Mouse (Mus musculus) liver, postnatal 0 days (tissue): ENCODE data around the gene Fat4. TPM values are rescaled to one million over a fixed set of nuclear protein-coding genes. Genes with fewer than 3 reads are reported as not detected.
A peak's percentile ranks its signal among the peaks of the same experiment; 100 is the strongest.

Experiments used
- ATAC-seq: fragments of 200-750 bp; cut with Nextera tagmentation; 2 replicates; pipeline ENCODE4 v1.8.0; 2017; ENCODE audit warnings: mild to moderate bottlenecking, moderate library complexity
- DNase-seq: peaks from one replicate; pipeline ENCODE4 v3.0.0-alpha.2; 2016
- H3K27ac ChIP-seq: fragments of 300-500 bp; sonication (generic); 2 replicates; pipeline ENCODE4 v1.5.1; 2014; ENCODE audit warnings: antibody characterized with exemption, moderate library complexity, mild to moderate bottlenecking, low read depth
- H3K27me3 ChIP-seq: fragments of 300-500 bp; sonication (generic); 2 replicates; pipeline ENCODE4 v1.6.1; 2014; ENCODE audit warnings: low read length, control low read depth, mixed read lengths; ENCODE audit not compliant: insufficient read depth
- H3K36me3 ChIP-seq: fragments of 300-500 bp; sonication (generic); replicated peaks from 2 replicates; pipeline ENCODE4 v1.6.1; 2014; ENCODE audit warnings: mild to moderate bottlenecking, control low read depth, low read length, moderate library complexity, mixed read lengths; ENCODE audit not compliant: insufficient read depth
- H3K4me1 ChIP-seq: fragments of 300-500 bp; sonication (generic); 2 replicates; pipeline ENCODE4 v1.6.1; 2014; ENCODE audit warnings: antibody characterized with exemption, mild to moderate bottlenecking, control low read depth; ENCODE audit not compliant: insufficient read depth
- H3K4me2 ChIP-seq: fragments of 300-500 bp; sonication (generic); 2 replicates; pipeline ENCODE4 v1.6.1; 2014; ENCODE audit warnings: low read depth, mild to moderate bottlenecking, low read length, moderate library complexity, mixed read lengths
- H3K4me3 ChIP-seq: fragments of 300-500 bp; sonication (generic); 2 replicates; pipeline ENCODE4 v1.5.1; 2014; ENCODE audit warnings: low read depth, low read length
- H3K9ac ChIP-seq: fragments of 300-500 bp; sonication (generic); replicated peaks from 2 replicates; pipeline ENCODE4 v1.6.1; 2014; ENCODE audit warnings: mild to moderate bottlenecking, moderate library complexity
- H3K9me3 ChIP-seq: fragments of 300-500 bp; sonication (generic); 2 replicates; pipeline ENCODE4 v1.6.1; 2016; ENCODE audit warnings: mild to moderate bottlenecking, control low read depth, low read length, mixed read lengths
- CTCF ChIP-seq: sonication (generic); IDR thresholded peaks from 2 replicates; pipeline ENCODE4 v1.5.1; 2016; ENCODE audit warnings: antibody characterized with exemption, low read depth
- EP300 ChIP-seq: IDR thresholded peaks from 2 replicates; pipeline ENCODE4 v1.6.1; 2016; ENCODE audit warnings: antibody characterized with exemption, low read depth, mild to moderate bottlenecking
- whole genome bisulfite sequencing: fragments of 180-500 bp; shearing (Covaris S2); extraction: QIAGEN DNeasy Blood & Tissue Kit; methylation state at CpG from one replicate; pipeline ENCODE4 v1.1.7; 2014; ENCODE audit not compliant: insufficient replicate concordance; 5-methylcytosine and 5-hydroxymethylcytosine counted together
- polyA plus RNA-seq: library from polyadenylated mRNA; unstranded; fragments of >200 nt; fragmentation: Nextera tagmentation; extraction: Ambion mirVana; gene quantifications from 2 replicates; pipeline ENCODE4 v1.2.1, GENCODE M21; 2015

Gene Fat4
- 0.22 and 0.26 TPM in 2 replicates for polyA plus RNA-seq

- TF ChIP-seq EP300 (no peak), CTCF (no peak)
- no peak for DNase-seq
- Histone ChIP-seq H3K27me3 (peaks cover 50% of the 10 kb centered on the region), H3K9me3 (no peaks in the 10 kb centered on the region), H3K36me3 (no peaks in the 10 kb centered on the region), H3K4me1 (peaks cover 15% of the 10 kb centered on the region), H3K9ac (peak within 1 kb of the TSS; percentile 61), H3K27ac (peak within 1 kb of the TSS; percentile 3; the same call in 1 of the 2 replicates), H3K4me2 (peak within 1 kb of the TSS; percentile 93), H3K4me3 (peak within 1 kb of the TSS; percentile 54)
- no peak for ATAC-seq
- 1% methylated on average over 29 of the region's 29 CpGs for WGBS
These were observed at the start of gene Fat4 for GRCm38 (mm10) chr3:38886890-38887355. Gene Fat4 (plus strand): TSS chr3:38886940.

- ATAC-seq (no peak), DNase-seq (no peak)
- 70% methylated on average over 2 of the region's 2 CpGs for WGBS
- H3K4me2 ChIP-seq: no peak overlapping the region
- TF ChIP-seq CTCF: no peak
- H3K9me3 ChIP-seq: no peaks in the 10 kb centered on the region
- no peak overlapping the region for H3K4me3 ChIP-seq
- no peaks in the 10 kb centered on the region for H3K27me3 ChIP-seq
- no peak overlapping the region for H3K9ac ChIP-seq
- no peaks in the 10 kb centered on the region for H3K36me3 ChIP-seq
- no peaks in the 10 kb centered on the region for H3K4me1 ChIP-seq
- no peak overlapping the region for H3K27ac ChIP-seq
These were observed 47.3 kb upstream of the Fat4 start for GRCm38 (mm10) chr3:38839438-38839837.

- H3K27ac ChIP-seq: no peak overlapping the region
- 80% methylated on average over 7 of the region's 7 CpGs for WGBS
- no peak overlapping the region for H3K4me2 ChIP-seq
- no peaks in the 10 kb centered on the region for H3K4me1 ChIP-seq
- ATAC-seq (no peak), DNase-seq (no peak)
- H3K36me3 ChIP-seq: no peaks in the 10 kb centered on the region
- H3K4me3 ChIP-seq: no peak overlapping the region
- H3K27me3 ChIP-seq: no peaks in the 10 kb centered on the region
- no peak for TF ChIP-seq EP300
- TF ChIP-seq CTCF: no peak
- H3K9me3 ChIP-seq: no peaks in the 10 kb centered on the region
- H3K9ac ChIP-seq: no peak overlapping the region
These were observed 43.7 kb upstream of the Fat4 start for GRCm38 (mm10) chr3:38843000-38843538.

GRCm38 (mm10) chr3:38846602-38847382 is 39.9 kb upstream of the Fat4 start:
- Histone ChIP-seq H3K36me3 (no peaks in the 10 kb centered on the region), H3K4me3 (no peak overlapping the region), H3K27me3 (no peaks in the 10 kb centered on the region), H3K4me1 (no peaks in the 10 kb centered on the region), H3K9ac (no peak overlapping the region), H3K4me2 (no peak overlapping the region), H3K27ac (no peak overlapping the region), H3K9me3 (no peaks in the 10 kb centered on the region)
- 39% methylated on average over 11 of the region's 11 CpGs for WGBS
- ATAC-seq (no peak), DNase-seq (no peak)
- no peak for TF ChIP-seq EP300
- no peak for TF ChIP-seq CTCF

- DNase-seq (no peak), ATAC-seq (no peak)
- TF ChIP-seq CTCF (no peak), EP300 (no peak)
- no peaks in the 10 kb centered on the region for H3K4me1 ChIP-seq
- H3K36me3 ChIP-seq: no peaks in the 10 kb centered on the region
- 66% methylated on average over 3 of the region's 3 CpGs for WGBS
- no peak overlapping the region for H3K9ac ChIP-seq
- H3K9me3 ChIP-seq: no peaks in the 10 kb centered on the region
- H3K4me3 ChIP-seq: no peak overlapping the region
- H3K27ac ChIP-seq: no peak overlapping the region
- H3K27me3 ChIP-seq: no peaks in the 10 kb centered on the region
- no peak overlapping the region for H3K4me2 ChIP-seq
These were observed 37.7 kb upstream of the Fat4 start for GRCm38 (mm10) chr3:38849077-38849476.

- H3K9ac ChIP-seq: no peak overlapping the region
- no peak overlapping the region for H3K4me2 ChIP-seq
- H3K4me1 ChIP-seq: no peaks in the 10 kb centered on the region
- no peak overlapping the region for H3K27ac ChIP-seq
- H3K36me3 ChIP-seq: no peaks in the 10 kb centered on the region
- DNase-seq (peak; percentile 16), ATAC-seq (no peak)
- H3K4me3 ChIP-seq: no peak overlapping the region
- TF ChIP-seq EP300 (no peak), CTCF (peak; percentile 64)
- no peaks in the 10 kb centered on the region for H3K27me3 ChIP-seq
- no peaks in the 10 kb centered on the region for H3K9me3 ChIP-seq
- WGBS: 28% methylated on average over 6 of the region's 6 CpGs
These were observed 37.2 kb upstream of the Fat4 start for GRCm38 (mm10) chr3:38849536-38849935.
